Mouse (Mus musculus) cerebellum, adult 9-11 months (tissue): ENCODE results near the gene Rnf38.

Experiments used
- DNase-seq: peaks from one replicate; pipeline ENCODE4 v3.0.0; 2022

Rnf38 gene

DNA sequence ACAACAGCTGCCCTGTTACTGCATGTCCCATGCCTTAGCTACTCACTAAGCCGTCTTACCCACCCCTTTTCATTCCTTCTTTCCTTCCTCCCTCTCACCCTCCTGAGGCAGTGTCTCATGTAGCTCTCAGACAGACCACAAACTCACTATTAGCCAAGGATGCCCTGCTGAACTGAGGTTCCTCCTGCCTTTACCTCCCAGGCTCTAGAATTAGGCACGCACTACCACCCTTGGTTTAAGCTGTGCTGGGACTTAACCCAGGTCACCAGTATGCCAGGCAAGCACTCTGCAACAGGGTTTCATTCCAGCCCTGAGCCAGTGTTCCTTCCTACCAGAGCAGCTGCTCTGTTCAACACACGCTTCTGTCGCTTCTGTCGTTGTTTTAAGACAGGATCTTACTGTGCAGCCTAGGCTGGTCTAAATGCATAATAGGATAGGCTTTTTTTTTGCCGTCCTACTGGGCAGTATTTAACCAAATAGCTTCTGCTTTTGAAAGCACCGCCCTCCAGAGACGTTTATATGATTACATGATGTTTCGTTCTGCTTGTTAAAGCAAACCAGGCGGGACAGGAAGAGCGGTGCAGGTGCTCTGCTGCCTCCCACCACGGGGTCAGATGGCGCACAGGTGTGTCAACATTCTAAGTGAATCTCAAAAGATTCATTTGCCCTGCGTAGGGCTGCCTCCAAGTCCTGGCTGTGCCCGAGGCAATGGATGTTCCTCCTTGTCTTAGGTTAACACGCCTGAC, 120.0 kb downstream of the Rnf38 start:
- DNase-seq, result no peak

DNA sequence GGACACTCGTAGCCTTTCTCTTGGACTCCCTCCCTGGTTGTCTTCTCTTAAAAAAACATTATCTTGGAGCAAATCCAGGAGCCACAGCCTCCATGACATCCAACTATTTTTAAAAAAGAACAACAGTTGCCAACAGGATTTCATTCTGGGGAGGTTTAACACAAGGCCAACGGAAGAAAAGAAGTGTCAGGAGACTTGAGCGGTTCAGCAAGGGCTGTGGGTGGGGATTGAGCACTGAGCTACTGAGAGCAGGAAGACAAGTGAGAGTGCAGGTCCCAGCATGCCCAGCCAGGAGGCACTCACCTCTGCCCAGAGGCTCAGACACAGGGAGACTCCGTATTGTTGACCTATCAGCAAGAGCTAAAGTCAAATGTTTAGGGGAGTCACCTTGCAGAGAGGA, 120.8 kb downstream of the Rnf38 start:
- DNase-seq, result no peak

DNA sequence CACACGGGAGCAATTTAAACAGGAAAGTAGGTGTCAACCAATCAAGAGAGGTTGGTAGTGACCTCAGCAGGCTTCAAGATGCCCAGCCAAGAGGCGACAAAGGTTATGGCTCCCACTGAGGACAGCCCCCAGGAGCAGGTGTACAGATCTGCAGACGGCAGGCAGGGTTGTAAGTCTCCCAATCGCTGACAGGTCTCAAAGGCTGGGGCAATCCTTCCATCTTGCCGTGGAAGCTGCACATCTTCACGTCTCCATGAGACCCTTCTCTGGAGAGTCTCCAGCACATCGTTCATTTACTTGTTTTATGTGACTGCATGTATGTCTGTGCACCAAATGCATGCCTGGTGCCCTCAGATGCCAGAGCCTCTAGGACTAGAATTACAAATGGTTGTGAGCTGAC, 122.8 kb downstream of the Rnf38 start:
- DNase-seq, result no peak

DNA sequence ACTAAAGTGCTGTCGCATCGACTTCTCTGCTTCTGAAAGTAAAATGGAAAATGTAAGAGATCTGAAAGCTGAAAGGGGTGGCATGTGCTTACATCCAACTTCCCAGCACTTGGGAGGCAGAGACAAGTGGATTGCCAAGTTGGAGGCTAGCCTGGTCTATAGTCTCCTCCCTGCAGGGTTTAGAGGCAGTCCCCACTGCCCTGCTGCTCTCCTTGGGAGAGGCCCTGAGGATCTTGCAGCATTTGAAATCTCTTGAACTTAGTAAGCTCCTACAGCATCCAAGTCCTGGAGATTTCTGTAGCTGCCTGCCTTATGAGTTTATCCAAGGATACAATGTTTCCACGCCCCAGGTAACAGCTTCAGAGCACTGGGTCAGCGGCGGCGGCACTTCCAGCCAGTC, 125.3 kb downstream of the Rnf38 start:
- no peak for DNase-seq

DNA sequence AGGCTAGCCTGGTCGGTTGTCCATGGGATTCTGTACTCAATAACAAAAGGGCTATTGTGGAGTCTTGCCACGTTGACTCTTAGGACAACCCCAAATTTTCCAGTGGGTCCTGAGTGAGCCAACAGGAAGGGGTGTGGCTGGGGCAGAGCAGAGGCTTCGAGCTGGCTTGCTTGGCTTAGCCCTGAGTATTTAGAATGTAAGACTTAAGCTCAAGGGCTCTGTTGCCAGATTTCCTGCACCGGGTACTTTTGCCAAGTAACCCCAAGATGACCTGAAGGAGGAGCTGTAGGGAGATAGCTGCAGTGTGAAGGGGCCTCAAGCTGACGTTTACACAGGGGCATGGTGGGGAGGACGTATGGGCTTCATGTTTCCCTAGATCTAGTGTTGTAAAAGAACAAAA, 126.2 kb downstream of the Rnf38 start:
- DNase-seq, result no peak

DNA sequence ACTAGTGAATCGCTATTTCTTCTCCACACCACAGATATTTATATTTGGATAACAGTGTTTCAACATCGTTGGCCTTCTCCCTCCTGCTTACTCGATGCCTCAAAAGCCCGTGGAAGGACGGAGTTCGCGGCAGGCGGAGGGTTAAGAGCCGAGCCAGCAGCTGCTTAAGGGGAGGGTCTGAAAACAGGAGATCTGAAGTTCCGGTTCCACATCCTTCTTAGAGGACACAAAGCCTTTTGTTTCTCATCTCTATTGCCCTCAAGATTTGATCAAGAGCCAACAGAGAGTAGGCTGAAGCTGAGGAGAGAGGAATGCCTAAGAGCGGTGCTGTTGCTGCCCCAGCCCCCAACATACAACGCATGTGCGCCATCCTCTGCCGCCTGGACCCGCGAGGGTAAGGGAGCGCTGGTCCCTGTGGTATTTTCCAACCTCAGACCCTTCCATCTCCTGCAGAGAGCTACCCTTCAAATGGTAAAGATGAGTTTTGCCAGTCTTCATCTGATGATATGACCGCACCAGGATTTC, 127.2 kb downstream of the Rnf38 start:
- no peak for DNase-seq

DNA sequence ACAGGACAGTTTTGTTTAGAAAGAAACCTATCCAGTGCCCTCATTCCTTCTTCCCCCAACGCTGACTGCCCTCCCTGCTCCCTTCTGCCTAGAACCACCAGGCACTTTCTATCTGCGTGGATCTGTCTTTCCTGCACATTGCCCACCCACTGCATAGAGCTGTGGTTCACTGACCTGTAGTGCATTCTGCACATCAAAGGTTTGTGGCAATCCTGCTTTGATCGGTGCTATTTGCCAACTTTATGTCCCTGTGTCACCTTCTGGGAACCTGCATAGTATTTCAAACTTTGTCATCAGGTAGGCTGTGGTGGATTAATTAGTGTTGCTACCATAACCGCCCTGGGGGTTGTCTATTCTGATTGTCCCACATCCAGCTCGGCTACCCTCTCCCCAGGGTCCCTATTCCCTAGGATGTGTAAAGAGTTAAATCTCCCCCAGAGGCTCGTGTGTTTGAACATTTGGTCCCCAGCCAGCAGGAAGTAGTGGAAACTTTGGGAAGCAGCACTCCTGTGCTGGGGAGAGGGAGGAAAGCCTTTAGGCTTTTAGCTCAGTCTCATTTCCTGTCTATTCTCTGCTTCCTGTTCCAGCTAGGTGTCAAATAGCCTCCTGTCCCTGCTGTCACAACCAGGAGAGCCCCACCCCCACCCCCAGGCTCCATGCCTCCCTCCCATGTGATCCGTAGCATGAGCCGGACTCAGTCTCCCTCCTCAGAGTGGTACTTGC, 129.2 kb downstream of the Rnf38 start:
- DNase-seq, result no peak

DNA sequence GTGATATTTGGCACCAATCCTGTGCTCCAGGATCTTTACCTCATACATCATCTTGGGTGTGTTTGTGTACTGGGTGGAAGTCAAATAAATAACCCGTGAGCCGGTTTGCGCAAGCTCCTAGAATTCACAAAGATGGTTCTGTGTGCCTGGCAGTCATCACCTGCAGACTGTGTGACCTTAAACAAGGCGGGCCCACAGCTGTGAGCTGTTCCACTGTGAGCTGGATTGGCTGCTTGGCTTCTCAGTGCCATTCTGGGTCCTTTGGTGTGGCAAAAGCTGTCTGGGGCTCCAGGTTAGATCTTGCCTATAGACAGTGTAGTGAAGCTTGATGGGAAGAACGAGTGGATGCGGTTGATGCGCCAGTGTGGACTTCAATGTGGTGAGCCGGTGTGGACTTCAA, 130.0 kb downstream of the Rnf38 start:
- DNase-seq, result no peak

DNA sequence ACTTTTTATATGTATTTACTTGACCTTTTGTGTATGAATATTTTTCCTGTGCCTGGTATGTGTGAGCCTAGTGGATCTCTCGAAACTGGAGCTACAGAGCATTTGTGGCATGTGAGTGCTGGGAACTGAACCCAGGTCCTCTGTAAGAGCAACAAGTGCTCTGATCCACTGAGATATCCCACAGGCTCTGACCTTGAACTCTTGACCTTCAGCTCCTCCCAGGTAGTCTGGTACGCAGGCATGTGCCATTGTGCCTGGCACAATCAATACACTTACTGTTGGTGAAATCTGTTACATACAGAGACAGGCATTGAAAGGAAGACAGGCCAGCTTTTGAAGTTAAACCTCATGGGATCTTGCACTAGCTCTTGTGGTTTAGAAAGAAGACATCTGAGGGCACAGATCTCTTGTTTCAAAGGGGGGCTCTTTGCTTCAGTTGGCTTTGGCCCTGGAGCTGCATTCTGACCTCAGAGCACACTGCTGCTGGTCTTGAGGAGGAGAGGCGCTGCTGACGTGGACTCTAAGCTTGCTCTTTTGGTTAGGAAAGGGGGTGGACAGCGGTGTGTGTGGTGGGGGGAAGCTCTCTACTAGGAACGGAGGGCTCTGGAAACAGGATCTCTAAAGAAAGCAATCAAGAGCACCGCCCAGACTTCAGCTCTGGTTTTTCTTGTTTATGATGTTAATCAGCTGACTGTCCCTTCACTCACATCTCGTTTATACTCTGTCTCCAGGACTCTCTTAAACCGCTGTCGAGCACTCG, 135.8 kb downstream of the Rnf38 start:
- DNase-seq, result no peak

DNA sequence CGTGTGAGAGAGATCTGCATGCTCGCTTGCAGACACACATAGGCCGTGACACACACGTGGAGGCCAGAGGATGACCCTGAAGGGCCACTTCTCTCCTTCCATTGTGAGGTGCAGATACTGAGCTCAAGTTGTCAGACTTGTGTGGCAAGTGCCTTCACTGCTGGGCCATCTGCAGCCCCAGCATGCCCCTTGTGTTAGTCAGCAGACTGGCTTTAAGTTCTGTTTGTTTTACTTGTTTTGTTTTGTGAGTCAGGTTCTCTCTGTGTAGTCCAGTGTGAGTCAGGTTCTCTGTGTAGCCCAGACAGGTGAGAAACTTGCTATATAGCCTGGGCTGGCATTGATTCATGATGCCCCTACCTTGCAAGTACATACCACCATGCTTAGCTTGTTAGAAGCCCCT, 139.1 kb downstream of the Rnf38 start:
- no peak for DNase-seq

DNA sequence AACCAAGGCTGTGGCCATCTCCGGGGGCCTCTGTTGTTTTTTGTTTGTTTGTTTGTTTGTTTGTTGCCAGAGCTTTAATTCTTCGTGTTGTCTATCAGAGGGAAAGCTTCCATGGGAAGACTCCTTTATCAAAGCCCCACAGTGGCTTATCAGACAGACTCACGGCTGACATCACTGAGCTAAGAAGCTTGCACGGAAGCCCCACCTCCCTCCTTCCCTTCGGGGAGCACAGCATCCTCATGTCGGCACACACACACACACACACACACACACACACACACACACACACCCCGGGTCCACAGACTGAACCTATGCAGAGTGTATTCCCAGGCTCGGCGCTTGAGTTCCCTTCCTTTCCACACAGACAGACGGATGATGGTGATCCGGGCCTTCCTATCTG, 141.2 kb downstream of the Rnf38 start:
- no peak for DNase-seq

DNA sequence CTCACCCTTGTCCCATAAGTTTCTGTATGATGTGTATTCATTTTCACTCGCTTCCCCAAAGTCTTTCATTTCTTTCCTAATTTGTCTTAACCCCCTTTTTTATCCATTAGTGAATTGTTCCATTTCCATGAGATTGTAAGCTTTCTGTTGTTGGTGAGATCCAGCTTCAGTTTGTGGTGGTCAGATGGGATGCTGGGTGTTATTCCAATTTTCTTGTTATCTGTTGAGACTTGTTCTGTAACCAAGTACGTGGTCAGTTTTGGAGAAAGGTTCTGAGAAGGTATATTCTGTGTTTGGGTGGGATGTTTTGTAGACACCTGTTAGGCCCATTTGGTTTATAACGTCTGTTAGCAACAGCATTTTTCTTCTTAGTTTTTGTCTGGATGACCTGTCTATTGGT, 148.0 kb downstream of the Rnf38 start:
- no peak for DNase-seq

DNA sequence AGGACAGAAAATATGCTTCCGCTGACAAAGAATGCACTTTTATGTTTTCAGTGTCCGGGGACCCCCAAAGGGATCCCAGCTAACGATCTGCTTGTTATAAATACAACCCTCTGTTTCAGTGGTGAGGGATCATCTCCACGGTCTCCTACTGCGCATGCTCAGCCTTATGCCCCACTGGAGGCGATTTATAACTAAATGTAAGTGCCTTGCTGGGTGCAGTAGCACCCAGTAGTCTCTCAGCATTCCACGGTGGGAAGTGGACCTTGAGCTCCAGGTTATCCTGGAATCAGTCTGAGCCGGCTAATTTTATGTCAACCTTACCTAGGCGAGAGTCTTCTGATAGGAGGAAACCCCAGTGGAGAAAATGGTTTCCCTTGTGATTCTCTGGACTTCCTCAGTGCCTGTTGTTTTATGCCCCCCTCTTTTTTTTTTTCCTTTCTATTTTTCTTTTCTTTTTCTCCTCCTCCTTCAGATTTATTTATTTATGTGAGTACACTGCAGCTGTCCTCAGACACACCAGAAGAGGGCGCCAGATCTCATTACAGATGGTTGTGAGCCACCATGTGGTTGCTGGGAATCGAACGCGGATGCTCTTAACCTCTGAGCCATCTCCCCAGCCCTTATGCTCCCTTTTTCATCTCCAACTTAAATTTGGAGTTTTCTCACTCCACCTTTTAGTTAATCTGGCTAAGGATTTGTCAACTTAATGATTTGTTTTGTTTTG, 148.8 kb downstream of the Rnf38 start:
- DNase-seq, result no peak

DNA sequence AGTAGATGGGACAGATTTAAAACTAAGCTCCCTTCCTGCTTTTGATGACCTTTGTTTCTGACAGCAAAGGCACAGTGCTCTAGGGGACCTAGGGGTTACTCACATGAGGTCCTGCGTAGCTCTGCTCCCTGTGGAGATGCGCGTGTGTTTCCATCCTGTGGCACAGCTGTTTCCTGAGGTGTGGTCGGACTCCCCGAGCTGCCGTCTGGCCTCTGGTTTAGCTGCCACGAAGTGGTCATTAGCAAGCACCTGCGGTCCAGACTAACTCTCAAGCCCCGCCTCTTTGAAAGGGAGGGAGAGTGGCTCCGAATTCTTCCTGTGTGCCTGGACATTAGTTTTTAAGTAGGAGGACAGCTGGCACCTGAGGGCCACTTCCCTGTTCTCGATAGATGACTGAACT, 149.6 kb downstream of the Rnf38 start, which contains the start of gene Gne:
Gene Gne (minus strand): TSS at position 233 of the 400 bp plus-strand sequence.
- no peak for DNase-seq

DNA sequence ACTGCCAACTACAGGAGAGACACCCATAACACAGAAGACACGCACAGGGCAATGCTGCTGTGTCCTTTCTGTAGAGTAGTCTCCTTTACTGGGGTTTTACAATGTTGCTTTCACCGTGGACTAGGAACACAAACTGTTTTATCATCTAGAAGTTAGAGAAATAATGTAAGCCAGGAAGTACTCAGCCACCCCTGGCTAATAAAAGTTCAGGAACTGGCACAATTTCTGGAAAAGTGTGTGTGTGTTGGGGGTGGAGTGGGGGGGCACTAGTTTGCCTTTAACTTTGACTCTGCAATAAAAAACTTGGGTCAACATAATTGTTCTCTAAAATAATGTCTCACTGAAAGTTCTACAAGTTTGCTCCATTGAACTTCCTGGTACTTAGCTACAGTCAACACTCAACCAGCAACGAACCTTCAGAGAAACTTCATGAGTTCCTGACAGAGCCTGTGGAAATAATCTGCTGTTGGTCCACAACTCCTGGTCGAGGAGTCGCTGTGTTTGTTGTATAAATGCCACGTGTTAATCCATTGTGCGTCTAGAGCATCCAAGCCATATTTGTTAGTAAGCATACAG, 155.1 kb downstream of the Rnf38 start:
- DNase-seq, result no peak
